Mouse (Mus musculus) ovary, postnatal 14 days (tissue): Measurements from ENCODE around the gene Uqcc2.

Source experiments
- DNase-seq: peaks from one replicate; pipeline ENCODE4 v3.0.0; 2022; ENCODE audit warnings: low spot score

Gene Uqcc2

DNA sequence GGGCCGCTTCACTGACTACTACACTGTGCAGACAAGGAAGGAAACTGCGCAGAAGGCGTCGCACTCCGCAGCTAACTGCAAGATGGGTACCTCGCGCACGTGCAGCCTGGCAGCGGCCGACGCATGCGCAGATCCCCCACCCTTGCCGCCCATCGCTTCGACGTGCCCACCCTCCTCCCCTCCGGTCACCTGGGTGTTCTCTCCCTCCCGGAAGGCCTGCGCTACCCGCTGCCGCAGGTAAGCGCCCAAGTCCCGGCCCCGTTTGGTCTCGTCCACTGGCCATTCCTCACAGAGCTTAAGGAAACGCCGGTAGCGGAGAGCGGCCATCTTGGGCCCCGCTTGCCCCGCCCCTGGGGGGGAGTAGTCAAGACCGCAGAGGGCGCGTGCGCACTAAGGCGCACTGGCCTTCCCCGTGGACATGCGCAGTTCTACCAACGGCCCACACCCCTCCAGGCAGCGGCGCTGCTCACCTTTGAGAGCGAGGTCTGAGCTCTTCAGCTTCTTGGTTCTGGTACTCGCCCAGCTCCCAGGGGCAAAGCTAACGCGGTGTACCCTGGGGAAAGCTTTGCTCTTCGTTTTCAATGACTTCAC, at the start of gene Uqcc2:
Uqcc2 (minus strand) TSS at position 366 of the 591 bp plus-strand sequence.
- peak; percentile 96 for DNase-seq

DNA sequence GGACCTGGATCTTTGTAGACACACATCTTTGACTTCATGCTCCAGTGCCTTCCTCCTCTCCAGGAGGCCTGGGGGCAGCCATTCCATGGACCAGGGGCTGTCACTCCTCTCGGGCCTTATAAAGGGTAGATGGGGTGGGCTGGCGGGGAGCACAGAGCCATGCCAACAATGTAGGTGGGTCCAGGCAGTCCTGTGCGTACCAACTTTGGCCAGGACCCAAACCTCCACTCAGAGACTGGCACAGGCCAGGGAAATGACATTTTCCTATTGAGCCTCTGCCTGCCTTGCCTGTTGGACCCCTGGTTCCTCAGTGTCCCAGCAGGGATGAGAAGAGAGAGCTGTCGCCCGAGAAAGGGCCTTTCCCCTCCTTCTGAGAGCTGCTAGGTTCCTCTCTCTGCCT, 48.7 kb upstream of the Uqcc2 start:
- DNase-seq, result no peak

GRCm38 (mm10) chr17:27181666-27182065, 48.0 kb upstream of the Uqcc2 start:
- no peak for DNase-seq

DNA sequence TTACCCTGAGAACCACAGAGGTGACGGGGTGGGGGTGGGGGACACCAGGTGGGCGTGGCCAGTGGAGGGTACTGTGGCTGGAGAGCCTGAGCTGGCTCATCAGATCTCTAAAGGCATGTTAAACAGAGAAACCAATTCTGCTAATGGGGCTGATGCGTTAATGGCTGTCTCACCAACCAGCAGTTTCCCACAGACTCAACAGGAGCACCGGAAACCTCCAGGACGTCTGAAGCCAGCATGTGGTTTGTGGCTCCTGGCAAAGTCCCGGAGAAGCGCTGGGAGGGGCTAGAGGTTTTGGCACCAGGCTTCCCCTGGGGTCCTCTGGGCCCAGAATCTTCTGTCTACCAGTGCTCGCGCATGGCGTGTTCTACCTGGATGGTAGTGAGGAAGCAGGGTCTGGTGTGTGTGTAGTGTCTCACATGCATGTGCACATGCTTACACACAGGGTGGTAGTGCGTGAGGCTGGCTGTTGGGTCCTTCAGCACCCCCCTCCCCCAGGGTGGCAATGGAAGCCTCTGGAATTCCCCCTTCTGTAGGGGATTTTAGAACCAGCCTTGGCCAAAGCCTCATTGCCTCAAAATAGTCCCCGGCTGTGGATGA, 46.1 kb upstream of the Uqcc2 start:
- DNase-seq, result no peak

DNA sequence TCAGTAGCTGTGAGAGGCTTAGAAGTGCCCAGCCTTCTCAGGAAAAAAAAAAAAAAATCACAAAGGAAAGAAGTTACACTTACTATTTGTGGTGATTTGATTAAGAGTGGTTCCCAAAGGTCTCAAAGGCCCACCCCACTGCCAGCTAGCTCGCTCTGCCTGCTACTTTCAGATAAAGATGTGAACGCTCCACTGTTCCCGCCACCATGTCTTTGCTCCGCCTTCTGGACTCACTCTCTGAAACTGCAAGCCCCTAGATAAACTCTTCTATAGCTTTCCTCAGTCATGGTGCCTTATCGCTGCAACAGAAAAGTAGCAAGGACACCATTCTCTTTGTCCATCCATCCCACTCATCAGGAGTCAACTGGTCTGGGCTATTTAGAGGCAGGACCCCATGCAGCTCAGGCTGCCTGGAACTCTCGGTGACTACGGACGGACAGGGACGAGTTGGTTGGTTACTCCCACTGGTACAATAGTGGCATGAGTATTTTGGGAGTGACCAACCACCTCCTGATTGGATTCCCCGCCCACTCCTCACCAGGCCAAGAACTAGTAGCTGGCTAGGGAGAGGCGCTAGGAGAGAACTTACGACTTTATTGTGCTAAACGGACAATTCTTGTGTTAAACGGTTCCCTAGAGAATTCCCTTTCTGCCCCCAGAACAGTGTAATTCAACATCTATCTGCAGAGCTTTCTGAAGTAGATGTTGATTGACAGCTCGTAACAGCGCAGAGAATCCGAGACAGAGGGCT, 44.9 kb upstream of the Uqcc2 start:
- no peak for DNase-seq

- no peak for DNase-seq
Measured at GRCm38 (mm10) chr17:27178019-27178418, 44.3 kb upstream of the Uqcc2 start.

GRCm38 (mm10) chr17:27176754-27177153, 43.0 kb upstream of the Uqcc2 start:
- DNase-seq, result no peak

DNA sequence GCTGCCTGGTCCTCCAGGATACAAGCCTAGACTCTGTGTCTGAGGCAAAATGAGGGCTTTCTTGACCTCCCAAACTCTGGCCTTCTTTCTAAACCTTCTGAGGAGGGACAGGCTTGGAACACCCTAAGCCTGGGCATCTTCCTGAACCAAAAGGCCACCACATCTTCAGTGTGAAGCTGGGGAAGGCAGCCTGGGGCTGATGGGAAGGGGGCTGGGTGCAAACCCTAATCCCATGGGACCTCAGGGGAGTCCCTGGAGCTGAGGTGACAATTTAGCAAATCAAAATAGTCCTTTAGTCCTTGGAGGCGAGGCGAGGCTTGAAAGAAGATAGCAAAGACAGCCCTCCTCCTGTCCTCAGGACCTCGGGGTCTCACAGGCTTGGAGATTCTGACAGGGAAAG, 42.6 kb upstream of the Uqcc2 start:
- DNase-seq, result no peak

- DNase-seq, result no peak
Measured at GRCm38 (mm10) chr17:27175196-27175874, 41.6 kb upstream of the Uqcc2 start.

- DNase-seq, result no peak
Measured at GRCm38 (mm10) chr17:27173715-27174114, 40.0 kb upstream of the Uqcc2 start.

- DNase-seq, result no peak
Measured at GRCm38 (mm10) chr17:27172459-27172858, 38.7 kb upstream of the Uqcc2 start.

- no peak for DNase-seq
Measured at GRCm38 (mm10) chr17:27171121-27171520, 37.4 kb upstream of the Uqcc2 start.

- no peak for DNase-seq
Measured at GRCm38 (mm10) chr17:27169952-27170695, 36.4 kb upstream of the Uqcc2 start.

- no peak for DNase-seq
Measured at GRCm38 (mm10) chr17:27168569-27168968, 34.9 kb upstream of the Uqcc2 start.

DNA sequence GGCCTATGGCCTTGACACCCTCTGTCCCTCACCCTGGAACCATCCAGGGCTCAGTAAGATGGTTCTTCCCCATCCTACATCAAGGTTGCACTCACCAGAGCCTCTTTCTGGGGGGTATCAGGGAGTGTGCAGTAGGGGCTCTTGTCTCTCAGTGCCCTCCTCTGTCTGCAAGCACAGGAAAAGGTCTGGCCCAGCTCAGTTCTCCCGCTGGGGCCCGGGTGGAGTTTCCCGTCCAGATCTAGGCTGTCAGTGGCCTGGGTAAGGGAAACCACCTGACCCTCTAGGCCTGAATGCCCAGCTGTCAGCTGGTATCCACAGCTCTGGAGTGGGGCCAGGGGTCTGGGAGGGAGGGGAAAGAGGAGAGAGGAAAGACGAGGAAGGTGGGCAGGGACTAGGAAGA, 33.8 kb upstream of the Uqcc2 start, which contains the start of gene Ip6k3:
Ip6k3 (minus strand) TSS at position 251 of the 400 bp plus-strand sequence.
- DNase-seq, result no peak

DNA sequence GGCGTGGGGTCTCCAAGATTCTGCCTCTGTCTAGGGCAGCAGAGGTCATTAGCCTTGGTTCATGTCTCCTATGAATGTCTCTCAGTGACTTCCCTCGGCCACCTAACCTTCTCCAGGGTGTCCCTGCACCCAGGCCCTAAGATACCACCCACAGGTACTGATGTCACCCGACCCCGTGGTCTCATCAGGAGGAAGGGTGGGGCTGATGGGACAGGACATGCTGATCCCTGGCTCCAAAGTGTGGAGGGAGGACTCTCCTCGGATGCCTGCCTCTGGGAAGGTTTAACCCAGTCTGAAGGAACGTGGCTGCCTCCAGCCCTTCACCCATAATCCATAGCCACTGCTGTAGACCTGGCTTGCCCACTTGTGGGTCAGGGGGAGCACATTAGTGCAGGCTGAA, 33.2 kb upstream of the Uqcc2 start:
- DNase-seq, result no peak

GRCm38 (mm10) chr17:27165054-27165773, 31.5 kb upstream of the Uqcc2 start:
- DNase-seq, result peak; percentile 27

GRCm38 (mm10) chr17:27160905-27161304, 27.2 kb upstream of the Uqcc2 start:
- no peak for DNase-seq

GRCm38 (mm10) chr17:27159169-27159568, 25.5 kb upstream of the Uqcc2 start:
- DNase-seq, result no peak

GRCm38 (mm10) chr17:27158439-27158838, 24.7 kb upstream of the Uqcc2 start:
- no peak for DNase-seq

GRCm38 (mm10) chr17:27155752-27156151, 22.0 kb upstream of the Uqcc2 start:
- DNase-seq, result no peak
